Mouse (Mus musculus) megakaryocyte, embryonic 14.5 days (primary cell): Measurements from ENCODE around the gene 4931428L18Rik.

Experiments
- FLI1 ChIP-seq: IDR thresholded peaks from 2 replicates; pipeline ENCODE4 v1.6.1; 2012; ENCODE audit warnings: low read length, inconsistent platforms, mixed read lengths
- GATA1 ChIP-seq: IDR thresholded peaks from 3 replicates; pipeline ENCODE4 v1.6.1; 2012; ENCODE audit warnings: mixed read lengths, low read length, inconsistent platforms, borderline replicate concordance

GRCm38 (mm10) chr1:31102863-31103657 is 119.4 kb downstream of the 4931428L18Rik start:
- no peak for TF ChIP-seq GATA1
- no peak for TF ChIP-seq FLI1
